Mouse (Mus musculus) liver, embryonic 12.5 days (tissue): ENCODE measurements around the gene Klhl31. TPM values are rescaled to one million over a fixed set of nuclear protein-coding genes. Genes with fewer than 3 reads are reported as not detected.

Source experiments
- ATAC-seq: fragments of 200-750 bp; cut with Nextera tagmentation; 2 replicates; pipeline ENCODE4 v1.8.0; 2017; ENCODE audit warnings: moderate number of reproducible peaks, mild to moderate bottlenecking, moderate library complexity
- H3K27ac ChIP-seq: fragments of 300-500 bp; sonication (generic); 2 replicates; pipeline ENCODE4 v1.5.1; 2016; ENCODE audit warnings: mild to moderate bottlenecking
- H3K27me3 ChIP-seq: fragments of 300-500 bp; sonication (generic); replicated peaks from 2 replicates; pipeline ENCODE4 v1.6.1; 2016; ENCODE audit warnings: mild to moderate bottlenecking, moderate library complexity
- H3K36me3 ChIP-seq: fragments of 300-500 bp; sonication (generic); 2 replicates; pipeline ENCODE4 v1.6.1; 2016; ENCODE audit warnings: mild to moderate bottlenecking, moderate library complexity
- H3K4me1 ChIP-seq: fragments of 300-500 bp; sonication (generic); 2 replicates; pipeline ENCODE4 v1.6.1; 2016
- H3K4me2 ChIP-seq: fragments of 300-500 bp; sonication (generic); 2 replicates; pipeline ENCODE4 v1.6.1; 2016; ENCODE audit warnings: mild to moderate bottlenecking, moderate library complexity
- H3K4me3 ChIP-seq: fragments of 300-500 bp; sonication (generic); 2 replicates; pipeline ENCODE4 v1.5.1; 2016; ENCODE audit warnings: mild to moderate bottlenecking, moderate library complexity
- H3K9ac ChIP-seq: fragments of 300-500 bp; sonication (generic); 2 replicates; pipeline ENCODE4 v1.6.1; 2016; ENCODE audit warnings: mild to moderate bottlenecking, moderate library complexity
- H3K9me3 ChIP-seq: fragments of 300-500 bp; sonication (generic); replicated peaks from 2 replicates; pipeline ENCODE4 v1.6.1; 2016; ENCODE audit warnings: mild to moderate bottlenecking, moderate library complexity
- WGBS: fragments of 180-500 bp; shearing (Covaris S2); methylation state at CpG from one replicate; pipeline ENCODE4 v1.1.7; 2016; ENCODE audit not compliant: insufficient replicate concordance; 5-methylcytosine and 5-hydroxymethylcytosine counted together
- polyA plus RNA-seq: library from polyadenylated mRNA; unstranded; fragments of >200 nt; fragmentation: Nextera tagmentation; extraction: Ambion mirVana; gene quantifications from 2 replicates; pipeline ENCODE4 v1.2.1, GENCODE M21; 2016

The Klhl31 gene
- 0.08 and 0.29 TPM in 2 replicates for polyA plus RNA-seq

DNA sequence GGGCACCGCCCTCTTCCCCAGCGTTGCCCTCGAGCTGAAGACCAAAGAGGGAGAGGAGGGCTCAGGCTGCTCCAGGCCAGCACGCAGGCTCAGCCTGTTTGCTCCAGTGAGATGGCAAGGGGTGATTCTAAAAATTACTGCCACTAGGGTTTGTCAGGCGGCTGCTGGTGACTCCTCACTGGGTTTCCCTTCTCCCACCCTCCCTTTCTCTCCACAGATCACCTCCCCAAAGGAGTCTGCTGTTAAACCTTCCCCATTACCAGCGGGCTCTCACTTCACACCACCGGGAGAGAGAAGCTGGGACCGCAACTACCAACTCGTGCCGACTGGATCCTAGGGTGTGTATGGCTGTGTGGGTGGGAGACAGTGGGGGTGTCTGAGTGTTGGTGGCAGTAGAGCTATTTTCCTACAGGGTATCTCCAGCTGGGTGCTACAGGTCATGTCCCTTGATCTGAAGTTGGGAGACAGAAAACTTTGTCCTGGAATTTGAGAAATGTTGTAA is at the start of gene Klhl31:
TSS of gene Klhl31 (plus strand) at position 51 of the 502 bp plus-strand sequence.
- Histone ChIP-seq H3K27me3 (no peaks in the 10 kb centered on the region), H3K9me3 (no peaks in the 10 kb centered on the region), H3K27ac (no peak within 1 kb of the TSS), H3K4me3 (no peak within 1 kb of the TSS), H3K9ac (no peak within 1 kb of the TSS), H3K4me1 (no peaks in the 10 kb centered on the region), H3K36me3 (no peaks in the 10 kb centered on the region), H3K4me2 (no peak within 1 kb of the TSS)
- WGBS = 29% methylated on average over 10 of the region's 10 CpGs
- ATAC-seq = no peak

DNA sequence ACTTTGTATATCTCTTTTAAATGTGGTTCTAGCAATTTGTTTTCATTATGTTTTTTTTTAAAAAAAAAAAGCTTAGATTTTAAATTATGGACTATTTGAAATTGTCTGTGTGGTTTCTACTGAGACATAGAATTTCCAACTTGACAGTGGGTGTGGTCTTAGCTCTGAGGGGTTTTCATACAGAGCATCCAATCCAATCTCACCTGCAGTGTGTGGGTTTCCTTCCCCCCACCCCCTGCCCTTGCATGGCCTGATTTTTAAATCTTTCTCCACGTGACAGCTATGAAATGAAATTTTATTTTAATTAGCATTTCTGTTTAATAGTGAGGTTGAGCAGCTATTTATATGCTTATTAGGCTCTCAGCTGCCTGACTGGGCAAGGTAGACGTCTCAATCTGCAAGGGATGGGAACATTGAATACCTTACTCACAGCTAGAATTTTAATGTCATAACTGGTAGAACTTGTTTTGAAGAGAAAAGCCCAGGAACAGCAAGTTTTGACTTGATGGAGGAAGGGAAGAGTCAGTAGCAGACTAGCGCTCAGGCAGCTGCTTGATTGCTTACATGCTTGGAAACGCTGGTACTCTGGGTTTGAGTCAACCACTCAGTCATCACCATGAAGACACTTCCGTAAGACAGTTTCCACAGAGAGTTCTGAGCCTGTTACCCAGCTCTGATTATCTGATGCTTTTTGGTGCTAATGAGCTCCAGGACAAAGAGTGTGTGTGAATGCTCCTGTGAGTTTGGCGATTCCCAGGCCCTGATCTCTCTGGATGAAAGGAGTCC is 49.3 kb upstream of the Klhl31 start:
- Histone ChIP-seq H3K4me2 (no peak overlapping the region), H3K4me1 (no peaks in the 10 kb centered on the region), H3K27ac (no peak overlapping the region), H3K9me3 (no peaks in the 10 kb centered on the region), H3K27me3 (no peaks in the 10 kb centered on the region), H3K9ac (no peak overlapping the region), H3K4me3 (no peak overlapping the region), H3K36me3 (no peaks in the 10 kb centered on the region)
- WGBS = 58% methylated on average over 6 of the region's 6 CpGs
- no peak for ATAC-seq

DNA sequence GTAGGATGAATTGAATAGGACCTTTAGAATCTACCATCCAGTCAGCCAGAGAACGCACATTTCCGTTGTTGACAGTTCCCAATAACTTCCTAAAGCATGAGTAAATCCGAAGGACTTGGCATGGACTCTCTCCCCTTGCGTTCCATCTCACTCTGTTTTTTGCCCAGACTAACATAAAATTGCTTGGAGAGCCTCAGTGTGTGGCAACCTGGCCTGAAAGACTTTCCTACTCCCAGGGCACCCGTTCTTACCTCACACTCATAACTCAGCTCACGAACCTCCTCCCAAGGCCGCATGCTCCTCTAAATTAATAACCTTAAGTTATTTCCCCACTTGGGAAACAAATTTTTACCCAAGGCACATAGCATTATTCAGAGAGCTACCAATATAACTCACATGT is 48.7 kb upstream of the Klhl31 start:
- H3K4me1 ChIP-seq = no peaks in the 10 kb centered on the region
- H3K9me3 ChIP-seq = no peaks in the 10 kb centered on the region
- no peaks in the 10 kb centered on the region for H3K36me3 ChIP-seq
- no peak for ATAC-seq
- no peak overlapping the region for H3K4me3 ChIP-seq
- H3K27me3 ChIP-seq = no peaks in the 10 kb centered on the region
- no peak overlapping the region for H3K9ac ChIP-seq
- no peak overlapping the region for H3K27ac ChIP-seq
- H3K4me2 ChIP-seq = no peak overlapping the region
- WGBS = 75% methylated on average over 7 of the region's 7 CpGs

DNA sequence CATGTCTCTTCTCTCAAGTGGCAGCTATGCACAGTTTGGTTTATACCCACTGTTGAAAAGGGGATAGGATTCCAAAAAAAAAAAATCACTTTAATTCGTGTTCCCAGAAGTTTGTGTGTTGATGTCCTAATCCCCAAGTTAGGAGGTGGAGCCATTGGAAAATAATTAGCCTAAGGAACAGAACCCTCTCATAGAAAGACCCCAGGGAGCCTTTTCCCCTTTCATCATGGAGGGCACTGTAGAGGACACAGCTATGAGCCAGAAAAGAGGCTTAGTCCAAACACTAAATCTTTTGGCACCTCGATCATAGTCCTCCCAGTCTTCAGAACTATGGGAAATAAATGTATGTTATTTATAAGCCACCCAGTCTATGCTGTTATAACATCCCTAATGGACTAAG is 46.8 kb upstream of the Klhl31 start:
- ATAC-seq = no peak
- no peak overlapping the region for H3K4me2 ChIP-seq
- H3K9me3 ChIP-seq = no peaks in the 10 kb centered on the region
- no peak overlapping the region for H3K9ac ChIP-seq
- H3K36me3 ChIP-seq = no peaks in the 10 kb centered on the region
- 40% methylated on average over 2 of the region's 2 CpGs for WGBS
- no peaks in the 10 kb centered on the region for H3K4me1 ChIP-seq
- no peaks in the 10 kb centered on the region; the same call in 1 of the 2 replicates for H3K27me3 ChIP-seq
- H3K27ac ChIP-seq = no peak overlapping the region
- no peak overlapping the region for H3K4me3 ChIP-seq

DNA sequence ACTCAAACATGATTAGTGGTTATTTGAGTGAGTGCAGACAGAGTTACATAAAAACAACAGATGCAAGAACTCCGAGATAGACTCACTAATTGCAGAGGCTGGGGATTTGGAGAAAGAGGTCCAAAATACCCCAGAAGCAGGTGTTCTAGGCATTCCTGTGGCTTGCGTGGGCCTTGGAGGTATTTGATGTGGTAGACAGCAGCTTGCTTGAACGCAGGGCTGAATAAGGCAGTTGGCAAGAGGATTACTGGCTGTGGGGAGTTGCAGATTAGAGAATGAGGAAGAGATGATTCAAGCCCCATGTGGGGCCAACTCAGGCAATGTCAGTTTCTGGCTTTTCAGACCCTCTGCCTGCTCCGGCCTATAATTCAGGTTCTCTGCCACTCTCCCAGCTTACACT is 43.9 kb upstream of the Klhl31 start:
- no peak for ATAC-seq
- H3K27me3 ChIP-seq = no peaks in the 10 kb centered on the region; the same call in 1 of the 2 replicates
- H3K4me2 ChIP-seq = no peak overlapping the region
- no peaks in the 10 kb centered on the region for H3K36me3 ChIP-seq
- no peaks in the 10 kb centered on the region for H3K9me3 ChIP-seq
- no peak overlapping the region for H3K27ac ChIP-seq
- no peaks in the 10 kb centered on the region for H3K4me1 ChIP-seq
- H3K4me3 ChIP-seq = no peak overlapping the region
- no peak overlapping the region for H3K9ac ChIP-seq
- 38% methylated on average over 4 of the region's 4 CpGs for WGBS

DNA sequence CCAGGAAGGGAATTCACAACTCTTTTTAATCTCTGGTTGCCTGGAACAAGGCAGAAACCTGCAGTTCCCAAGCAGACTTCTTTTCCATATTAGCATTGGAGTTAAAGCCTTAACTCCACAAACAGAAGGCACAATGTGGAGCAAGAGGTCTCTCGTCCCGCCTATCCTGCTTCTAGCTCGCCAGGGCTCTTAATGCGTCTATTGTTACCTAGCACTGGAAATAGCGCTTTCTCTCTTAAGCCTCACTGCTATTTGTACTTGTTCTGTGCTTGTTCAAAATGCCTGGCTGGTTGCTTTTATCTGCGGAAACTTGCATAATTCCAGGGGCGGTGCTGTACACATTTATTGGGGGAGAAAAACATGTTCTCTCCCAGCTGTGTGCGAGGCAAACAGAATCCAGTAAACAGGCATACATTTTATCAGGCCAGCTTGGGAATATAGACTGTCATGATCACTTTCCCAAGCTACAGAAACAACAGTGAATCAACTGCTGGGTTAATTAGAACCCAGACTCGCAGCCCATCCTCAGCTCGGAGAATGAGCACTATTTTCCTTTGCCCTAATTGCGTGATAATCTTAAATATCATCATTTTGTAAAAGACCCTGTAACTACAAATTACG is 41.2 kb upstream of the Klhl31 start:
- WGBS = 66% methylated on average over 12 of the region's 12 CpGs
- H3K4me2 ChIP-seq = no peak overlapping the region
- ATAC-seq = no peak
- no peak overlapping the region for H3K4me3 ChIP-seq
- H3K36me3 ChIP-seq = no peaks in the 10 kb centered on the region
- H3K4me1 ChIP-seq = no peaks in the 10 kb centered on the region
- H3K9ac ChIP-seq = no peak overlapping the region
- no peak overlapping the region for H3K27ac ChIP-seq
- no peaks in the 10 kb centered on the region; the same call in none of the 2 replicates for H3K27me3 ChIP-seq
- H3K9me3 ChIP-seq = no peaks in the 10 kb centered on the region

DNA sequence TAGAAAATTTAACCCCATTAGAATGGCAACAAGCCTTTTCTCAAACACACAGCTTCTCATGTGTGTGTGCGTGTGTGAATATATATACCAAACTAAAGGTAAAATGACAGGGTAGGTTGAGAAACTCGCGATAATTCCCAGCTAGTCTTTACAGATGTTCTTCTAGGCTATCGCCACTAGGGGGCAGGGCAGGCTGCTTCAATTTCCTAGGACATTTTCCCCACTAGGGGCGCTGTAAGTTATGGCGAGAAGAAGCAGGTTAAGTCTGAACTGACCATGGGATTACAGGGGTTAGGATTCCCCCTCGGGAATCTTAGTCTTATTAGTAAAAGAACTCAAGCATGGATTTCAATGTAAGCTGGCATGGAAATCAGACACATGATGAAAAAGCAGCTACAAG is 39.9 kb upstream of the Klhl31 start:
- H3K9ac ChIP-seq = no peak overlapping the region
- no peaks in the 10 kb centered on the region for H3K36me3 ChIP-seq
- H3K9me3 ChIP-seq = no peaks in the 10 kb centered on the region
- H3K4me2 ChIP-seq = no peak overlapping the region
- no peak overlapping the region for H3K4me3 ChIP-seq
- no peak for ATAC-seq
- no peaks in the 10 kb centered on the region; the same call in none of the 2 replicates for H3K27me3 ChIP-seq
- H3K27ac ChIP-seq = no peak overlapping the region
- WGBS = 17% methylated on average over 7 of the region's 7 CpGs
- no peaks in the 10 kb centered on the region for H3K4me1 ChIP-seq

DNA sequence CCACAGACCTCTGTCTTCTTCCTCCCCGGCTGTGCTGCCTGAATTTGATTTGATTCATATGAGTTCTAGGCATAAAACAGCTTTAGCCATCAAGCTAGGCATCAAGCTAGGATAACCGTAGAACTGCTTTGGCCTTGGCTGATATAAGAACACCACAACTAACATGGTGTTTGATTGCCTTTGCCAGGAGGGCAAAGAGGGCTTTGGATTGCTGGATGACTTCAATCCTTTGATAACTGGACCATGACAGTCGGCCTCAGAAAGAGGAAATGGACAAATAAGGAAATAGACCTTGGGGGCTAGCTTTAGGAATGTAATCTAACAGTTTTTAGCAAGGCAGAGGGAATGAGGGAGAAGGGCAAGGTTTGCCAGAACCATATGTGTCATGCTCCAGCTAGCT is 37.7 kb upstream of the Klhl31 start:
- Histone ChIP-seq H3K4me1 (no peaks in the 10 kb centered on the region), H3K4me2 (no peak overlapping the region), H3K9ac (no peak overlapping the region), H3K27ac (no peak overlapping the region), H3K9me3 (no peaks in the 10 kb centered on the region), H3K36me3 (no peaks in the 10 kb centered on the region), H3K4me3 (no peak overlapping the region), H3K27me3 (no peaks in the 10 kb centered on the region; the same call in none of the 2 replicates)
- 38% methylated on average over 3 of the region's 3 CpGs for WGBS
- no peak for ATAC-seq

DNA sequence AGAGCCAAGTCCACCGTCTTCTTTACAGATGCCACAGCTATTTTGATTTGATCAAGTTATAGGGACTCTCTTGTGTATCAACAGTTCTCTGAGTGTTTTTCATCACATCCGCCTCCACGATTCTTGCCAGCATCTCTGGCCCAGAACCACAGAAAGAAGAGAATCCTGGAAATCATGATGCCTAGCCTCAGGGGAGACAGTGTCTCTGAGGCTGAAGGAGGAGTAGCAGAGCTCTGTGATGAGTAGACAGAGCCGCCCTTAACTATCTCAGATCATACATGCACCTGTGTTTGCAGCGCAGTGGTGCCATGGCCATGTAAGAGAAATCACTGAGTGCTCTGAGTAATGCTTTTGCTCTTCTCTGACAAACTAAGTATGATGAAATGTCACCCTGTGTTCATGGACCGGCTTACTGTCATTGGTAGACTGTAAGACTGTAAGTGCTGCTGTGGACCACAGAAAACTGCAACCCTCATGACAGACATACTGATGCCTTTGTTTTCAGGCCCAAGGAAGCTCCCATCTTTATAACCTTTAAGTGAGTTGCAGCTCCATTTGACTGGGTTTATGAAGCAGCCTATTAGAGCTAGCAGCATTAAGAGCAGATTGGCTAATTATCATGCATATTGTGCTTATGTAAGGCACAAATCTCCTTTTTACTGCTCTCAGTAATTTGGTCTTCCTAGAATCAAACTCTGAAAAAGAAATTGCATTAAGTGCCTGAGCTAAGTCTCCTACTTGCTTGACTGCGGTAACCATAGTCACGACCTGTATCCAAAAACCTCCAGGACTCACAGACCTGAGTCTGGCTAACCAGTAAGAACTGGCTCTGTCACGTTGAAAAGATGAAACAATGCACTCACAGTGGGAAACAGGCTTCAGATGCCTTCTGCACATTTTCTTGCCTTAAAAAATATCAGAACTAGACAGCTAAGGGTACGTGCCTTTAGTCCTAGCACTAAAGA is 33.7 kb upstream of the Klhl31 start:
- WGBS = 70% methylated on average over 10 of the region's 10 CpGs
- H3K9ac ChIP-seq = no peak overlapping the region
- H3K4me1 ChIP-seq = no peaks in the 10 kb centered on the region
- H3K9me3 ChIP-seq = no peaks in the 10 kb centered on the region
- no peaks in the 10 kb centered on the region for H3K36me3 ChIP-seq
- ATAC-seq = no peak
- H3K27me3 ChIP-seq = no peaks in the 10 kb centered on the region; the same call in 1 of the 2 replicates
- H3K4me3 ChIP-seq = no peak overlapping the region
- no peak overlapping the region for H3K27ac ChIP-seq
- H3K4me2 ChIP-seq = no peak overlapping the region

DNA sequence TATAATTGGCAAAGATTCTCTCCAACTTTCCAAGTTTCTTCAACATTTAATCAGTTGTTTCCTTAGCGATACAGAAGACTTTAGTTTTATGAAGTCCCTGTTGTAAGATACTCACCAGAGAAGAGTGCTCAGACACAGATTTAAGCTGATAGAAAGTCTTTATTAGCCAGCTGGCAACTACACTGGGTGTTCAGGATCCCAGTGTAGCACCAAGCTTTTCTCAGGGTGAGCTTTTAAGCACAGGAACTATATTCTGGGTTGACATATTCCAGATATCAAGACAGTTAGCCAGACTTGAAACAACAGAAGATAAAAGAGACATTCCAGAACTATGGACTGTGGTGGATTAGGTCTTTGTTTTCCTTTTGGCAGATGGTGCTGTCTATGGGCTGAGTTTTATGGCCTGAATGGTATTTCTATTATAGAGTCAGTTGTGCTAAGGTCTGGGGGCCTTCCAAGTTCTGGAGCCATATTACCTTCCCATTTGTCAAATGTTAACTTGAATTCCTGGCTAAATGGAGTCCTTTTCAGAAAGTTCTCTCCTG is 32.3 kb upstream of the Klhl31 start:
- 82% methylated on average over 1 of the region's 1 CpGs for WGBS
- no peaks in the 10 kb centered on the region for H3K4me1 ChIP-seq
- H3K9ac ChIP-seq = no peak overlapping the region
- H3K4me3 ChIP-seq = no peak overlapping the region
- H3K27me3 ChIP-seq = no peaks in the 10 kb centered on the region; the same call in 1 of the 2 replicates
- no peak overlapping the region for H3K4me2 ChIP-seq
- no peak overlapping the region for H3K27ac ChIP-seq
- no peak for ATAC-seq
- H3K36me3 ChIP-seq = no peaks in the 10 kb centered on the region
- H3K9me3 ChIP-seq = no peaks in the 10 kb centered on the region

DNA sequence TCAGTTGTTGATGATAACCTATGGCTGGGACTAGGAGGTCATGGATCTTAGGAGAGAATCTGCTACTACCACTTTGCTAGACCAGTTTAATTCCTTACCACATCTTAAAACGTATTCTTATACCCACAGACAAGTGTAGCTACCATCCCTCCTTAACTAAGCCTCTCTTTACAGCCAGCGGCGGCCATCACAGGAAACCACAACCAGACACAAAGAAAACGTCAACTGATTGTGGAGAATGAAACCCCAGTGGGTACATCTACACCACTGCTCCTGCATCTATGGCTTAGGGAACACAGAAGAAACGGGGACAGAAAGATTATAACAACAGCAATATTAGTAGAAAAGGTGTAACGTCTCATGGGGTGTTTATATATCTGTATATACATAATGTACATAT is 29.0 kb upstream of the Klhl31 start:
- H3K9ac ChIP-seq = no peak overlapping the region
- no peak for ATAC-seq
- no peaks in the 10 kb centered on the region for H3K9me3 ChIP-seq
- no peak overlapping the region for H3K27ac ChIP-seq
- H3K4me3 ChIP-seq = no peak overlapping the region
- H3K36me3 ChIP-seq = no peaks in the 10 kb centered on the region
- WGBS = 24% methylated on average over 6 of the region's 6 CpGs
- H3K27me3 ChIP-seq = no peaks in the 10 kb centered on the region
- no peak overlapping the region for H3K4me2 ChIP-seq
- H3K4me1 ChIP-seq = no peaks in the 10 kb centered on the region
